Mouse (Mus musculus) MEL (cell line): ENCODE results near the gene Arhgap44.

Experiments used
- CHD1 ChIP-seq: IDR thresholded peaks from 2 replicates; pipeline ENCODE4 v1.6.1; 2012; ENCODE audit warnings: low read depth, mild to moderate bottlenecking, inconsistent platforms, low read length, improper control_type of control experiment
- CTCF ChIP-seq, 3 experiments: IDR thresholded peaks in 2 of 3; conservative IDR thresholded peaks in 1 of 3; 2 replicates each; pipeline ENCODE4 v1.5.1; 2011 to 2012; ENCODE audit warnings: low read length in 3 of 3, low read depth in 2 of 3, mild to moderate bottlenecking in 2 of 3, improper control_type of control experiment in 1 of 3, inconsistent platforms in 1 of 3, mixed read lengths in 1 of 3, moderate library complexity in 1 of 3; ENCODE audit not compliant: control insufficient read depth in 1 of 3, insufficient read depth in 1 of 3, poor library complexity in 1 of 3, severe bottlenecking in 1 of 3
- EP300 ChIP-seq, 2 experiments: IDR thresholded peaks; 2 replicates each; pipeline ENCODE4 v1.6.1; 2011; ENCODE audit warnings: improper control_type of control experiment in 2 of 2, low read length in 2 of 2, low read depth in 1 of 2, mild to moderate bottlenecking in 1 of 2
- ETS1 ChIP-seq: IDR thresholded peaks from 2 replicates; pipeline ENCODE4 v1.6.1; 2012; ENCODE audit warnings: low read depth, mild to moderate bottlenecking, inconsistent platforms, low read length, improper control_type of control experiment, moderate library complexity
- GATA1 ChIP-seq: IDR thresholded peaks from 2 replicates; pipeline ENCODE4 v1.6.1; 2011; ENCODE audit warnings: low read depth, low read length, improper control_type of control experiment
- JUND ChIP-seq: IDR thresholded peaks from 2 replicates; pipeline ENCODE4 v1.6.1; 2011; ENCODE audit warnings: low read depth, mild to moderate bottlenecking, improper control_type of control experiment, low read length
- POLR2A ChIP-seq, 2 experiments: IDR thresholded peaks; 2 replicates each; pipeline ENCODE4 v1.6.1; 2011 to 2012; ENCODE audit warnings: low read length in 2 of 2, mild to moderate bottlenecking in 2 of 2, control low read depth in 1 of 2, improper control_type of control experiment in 1 of 2, low read depth in 1 of 2, moderate library complexity in 1 of 2; ENCODE audit not compliant: control insufficient read depth in 1 of 2, insufficient read depth in 1 of 2, poor library complexity in 1 of 2
- POLR2AphosphoS2 ChIP-seq: IDR thresholded peaks from 2 replicates; pipeline ENCODE4 v1.6.1; 2011; ENCODE audit warnings: low read length, improper control_type of control experiment
- SMC3 ChIP-seq: IDR thresholded peaks from 2 replicates; pipeline ENCODE4 v1.6.1; 2011; ENCODE audit warnings: low read depth, low read length, improper control_type of control experiment
- TAL1 ChIP-seq: IDR thresholded peaks from 2 replicates; pipeline ENCODE4 v1.6.1; 2012; ENCODE audit warnings: mild to moderate bottlenecking, inconsistent platforms, low read length, moderate library complexity, mixed read lengths
- USF2 ChIP-seq, 2 experiments: IDR thresholded peaks; 2 replicates each; pipeline ENCODE4 v1.6.1; 2011 to 2012; ENCODE audit warnings: improper control_type of control experiment in 2 of 2, low read length in 2 of 2, borderline replicate concordance in 1 of 2, inconsistent platforms in 1 of 2, low read depth in 1 of 2, mild to moderate bottlenecking in 1 of 2; ENCODE audit not compliant: insufficient read depth in 1 of 2

- TF ChIP-seq CHD1 (no peak), POLR2A (IDR thresholded peaks at IDR 0.05; ENCODE audit: control insufficient read depth in 1 of 2, insufficient read depth in 1 of 2, low read depth in 1 of 2, low read length in 2 of 2, poor library complexity in 1 of 2) (no peak), TAL1 (no peak), USF2 (IDR thresholded peaks at IDR 0.05; ENCODE audit: borderline replicate concordance in 1 of 2, insufficient read depth in 1 of 2, low read depth in 1 of 2, low read length in 2 of 2) (no peak), EP300 (IDR thresholded peaks at IDR 0.05; ENCODE audit: low read depth in 1 of 2, low read length in 2 of 2) (no peak), SMC3 (no peak), JUND (no peak), CTCF (IDR thresholded peaks at IDR 0.05 in 2 of 3, conservative IDR thresholded peaks at IDR 0.05 in 1 of 3; ENCODE audit: control insufficient read depth in 1 of 3, insufficient read depth in 1 of 3, low read depth in 2 of 3, low read length in 3 of 3, poor library complexity in 1 of 3, severe bottlenecking in 1 of 3) (no peak), POLR2AphosphoS2 (no peak), GATA1 (no peak), ETS1 (no peak)
Measured at GRCm38 (mm10) chr11:64979489-64979845, 183.3 kb downstream of the Arhgap44 start.
